Mouse (Mus musculus) liver, embryonic 14.5 days (tissue): ENCODE data around the gene 4933407L21Rik. TPM values are rescaled to one million over a fixed set of nuclear protein-coding genes. Genes with fewer than 3 reads are reported as not detected.
A peak's percentile ranks its signal among the peaks of the same experiment; 100 is the strongest.

Experiments
- ATAC-seq: fragments of 200-750 bp; cut with Nextera tagmentation; 2 replicates; pipeline ENCODE4 v1.8.0; 2017; ENCODE audit warnings: moderate number of reproducible peaks, mild to moderate bottlenecking, moderate library complexity; ENCODE audit not compliant: insufficient read depth
- DNase-seq, 3 experiments: peaks; one replicate each; pipeline ENCODE4 v3.0.0-alpha.2; 2012 to 2013; ENCODE audit warnings: low read depth in 3 of 3, low spot score in 3 of 3
- H3K27ac ChIP-seq: fragments of 300-500 bp; sonication (generic); 2 replicates; pipeline ENCODE4 v1.5.1; 2014; ENCODE audit warnings: moderate library complexity, mild to moderate bottlenecking, control low read depth, inconsistent platforms
- H3K27me3 ChIP-seq: fragments of 300-500 bp; sonication (generic); 2 replicates; pipeline ENCODE4 v1.6.1; 2014; ENCODE audit warnings: mild to moderate bottlenecking, low read length, moderate library complexity; ENCODE audit not compliant: control insufficient read depth, insufficient read depth
- H3K36me3 ChIP-seq: fragments of 300-500 bp; sonication (generic); replicated peaks from 2 replicates; pipeline ENCODE4 v1.6.1; 2014; ENCODE audit warnings: low read depth; ENCODE audit not compliant: control insufficient read depth, insufficient read depth
- H3K4me1 ChIP-seq, 2 experiments: fragments of 200-500 bp in 1 of 2; fragments of 300-500 bp in 1 of 2; sonication (generic) in 1 of 2; replicated peaks; 2 replicates each; pipeline ENCODE4 v1.6.1; 2012 to 2014; ENCODE audit warnings: antibody characterized with exemption in 1 of 2, inconsistent platforms in 1 of 2, low read length in 1 of 2; ENCODE audit not compliant: control insufficient read depth in 2 of 2, insufficient read depth in 2 of 2
- H3K4me2 ChIP-seq: fragments of 300-500 bp; sonication (generic); 2 replicates; pipeline ENCODE4 v1.6.1; 2014; ENCODE audit warnings: low read depth, mild to moderate bottlenecking, control low read depth, moderate library complexity
- H3K4me3 ChIP-seq, 2 experiments: fragments of 200-500 bp in 1 of 2; fragments of 300-500 bp in 1 of 2; sonication (generic) in 1 of 2; 2 replicates each; pipeline ENCODE4 v1.5.1; 2012 to 2014; ENCODE audit warnings: low read depth in 2 of 2, low read length in 2 of 2, mild to moderate bottlenecking in 2 of 2, control low read depth in 1 of 2, inconsistent platforms in 1 of 2, moderate library complexity in 1 of 2; ENCODE audit not compliant: insufficient read depth in 1 of 2
- H3K9ac ChIP-seq: fragments of 300-500 bp; sonication (generic); replicated peaks from 2 replicates; pipeline ENCODE4 v1.6.1; 2014; ENCODE audit warnings: mild to moderate bottlenecking, control low read depth, moderate library complexity
- H3K9me3 ChIP-seq: fragments of 300-500 bp; sonication (generic); 2 replicates; pipeline ENCODE4 v1.6.1; 2016; ENCODE audit warnings: low read length, mixed read lengths; ENCODE audit not compliant: control insufficient read depth
- CTCF ChIP-seq: IDR thresholded peaks from 2 replicates; pipeline ENCODE4 v1.5.1; 2016; ENCODE audit warnings: antibody characterized with exemption, low read depth, control low read depth
- EP300 ChIP-seq: IDR thresholded peaks from 2 replicates; pipeline ENCODE4 v1.6.1; 2016; ENCODE audit warnings: antibody characterized with exemption, low read depth
- WGBS: fragments of 180-500 bp; shearing (Covaris S2); extraction: QIAGEN DNeasy Blood & Tissue Kit; methylation state at CpG from one replicate; pipeline ENCODE4 v1.1.7; 2014; ENCODE audit not compliant: insufficient replicate concordance; 5-methylcytosine and 5-hydroxymethylcytosine counted together
- polyA plus RNA-seq, 2 experiments: library from polyadenylated mRNA; depleted of rRNA in 1 of 2; stranded (reverse) in 1 of 2; unstranded in 1 of 2; fragments of >200 nt; fragmentation: Nextera tagmentation in 1 of 2; extraction: Ambion mirVana in 1 of 2; gene quantifications; 2 replicates each; pipeline versions ENCODE4 v1.2.1 to v1.2.3; 2012 to 2014

The 4933407L21Rik gene
- polyA plus RNA-seq, 2 experiments, result 0.08 TPM; not detected in 1

DNA sequence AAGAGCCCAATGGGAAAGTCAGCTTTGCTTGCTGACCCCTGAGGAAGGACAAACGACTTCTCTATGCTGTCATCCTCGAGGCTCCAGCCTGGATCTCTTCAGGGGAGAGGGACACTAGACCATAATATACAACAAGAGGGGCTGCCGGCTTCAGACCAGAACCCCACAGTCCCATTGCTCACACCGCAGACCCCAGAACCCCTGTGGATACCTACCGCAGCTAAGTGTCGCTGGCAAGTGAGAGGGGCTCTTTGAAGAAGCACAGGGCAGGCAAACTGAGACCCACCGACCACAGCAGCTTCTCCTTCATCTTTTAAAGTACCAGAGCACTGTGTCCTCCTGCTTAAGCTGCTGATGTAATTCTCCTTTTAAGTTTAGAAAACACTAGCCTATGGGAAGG, 6.3 kb downstream of the 4933407L21Rik start:
- DNase-seq, result no peak
- no peak for ATAC-seq

GRCm38 (mm10) chr1:85935148-85935852, 7.0 kb downstream of the 4933407L21Rik start:
- H3K9ac ChIP-seq, result no peak overlapping the region
- H3K36me3 ChIP-seq, result no peaks in the 10 kb centered on the region
- no peaks in the 10 kb centered on the region for H3K27me3 ChIP-seq
- TF ChIP-seq CTCF (peak; percentile 75), EP300 (no peak)
- H3K27ac ChIP-seq, result no peak overlapping the region
- ATAC-seq (no peak), DNase-seq (peak in 1 of 3 experiments; percentile 28)
- no peaks in the 10 kb centered on the region for H3K9me3 ChIP-seq
- H3K4me3 ChIP-seq, result no peak overlapping the region
- WGBS, result 25% methylated on average over 8 of the region's 8 CpGs
- H3K4me2 ChIP-seq, result no peak overlapping the region
- peaks cover 0 to 2% of the 10 kb centered on the region in 2 experiments; a peak in 2 of 4 replicates for H3K4me1 ChIP-seq

More for the DNA sequence above, 6.3 kb downstream of the 4933407L21Rik start:
- Histone ChIP-seq H3K27me3 (no peaks in the 10 kb centered on the region), H3K4me2 (no peak overlapping the region), H3K27ac (no peak overlapping the region), H3K9me3 (no peaks in the 10 kb centered on the region), H3K9ac (no peak overlapping the region), H3K36me3 (no peaks in the 10 kb centered on the region), H3K4me1 (peaks cover 0 to 2% of the 10 kb centered on the region in 2 experiments; a peak in 2 of 4 replicates), H3K4me3 (no peak overlapping the region)
- 13% methylated on average over 7 of the region's 7 CpGs for WGBS
- TF ChIP-seq CTCF, result no peak
- TF ChIP-seq EP300, result no peak

GRCm38 (mm10) chr1:85936265-85936664, 8.0 kb downstream of the 4933407L21Rik start:
- Histone ChIP-seq H3K4me3 (no peak overlapping the region), H3K4me1 (peaks cover 0 to 2% of the 10 kb centered on the region in 2 experiments; a peak in 2 of 4 replicates), H3K27me3 (no peaks in the 10 kb centered on the region), H3K36me3 (no peaks in the 10 kb centered on the region), H3K9me3 (no peaks in the 10 kb centered on the region), H3K9ac (no peak overlapping the region), H3K27ac (no peak overlapping the region), H3K4me2 (no peak overlapping the region)
- TF ChIP-seq CTCF, result no peak
- no peak for TF ChIP-seq EP300
- 64% methylated on average over 6 of the region's 6 CpGs for WGBS
- ATAC-seq (no peak), DNase-seq (no peak)

GRCm38 (mm10) chr1:85937323-85937722, 9.0 kb downstream of the 4933407L21Rik start:
- no peaks in the 10 kb centered on the region for H3K27me3 ChIP-seq
- H3K9ac ChIP-seq, result no peak overlapping the region
- peaks cover 0 to 2% of the 10 kb centered on the region in 2 experiments; a peak in 2 of 4 replicates for H3K4me1 ChIP-seq
- no peak overlapping the region for H3K27ac ChIP-seq
- TF ChIP-seq EP300 (no peak), CTCF (no peak)
- no peak for ATAC-seq
- H3K4me3 ChIP-seq, result no peak overlapping the region
- no peak for DNase-seq
- no peaks in the 10 kb centered on the region for H3K36me3 ChIP-seq
- H3K9me3 ChIP-seq, result no peaks in the 10 kb centered on the region
- 53% methylated on average over 1 of the region's 1 CpGs for WGBS
- H3K4me2 ChIP-seq, result no peak overlapping the region

DNA sequence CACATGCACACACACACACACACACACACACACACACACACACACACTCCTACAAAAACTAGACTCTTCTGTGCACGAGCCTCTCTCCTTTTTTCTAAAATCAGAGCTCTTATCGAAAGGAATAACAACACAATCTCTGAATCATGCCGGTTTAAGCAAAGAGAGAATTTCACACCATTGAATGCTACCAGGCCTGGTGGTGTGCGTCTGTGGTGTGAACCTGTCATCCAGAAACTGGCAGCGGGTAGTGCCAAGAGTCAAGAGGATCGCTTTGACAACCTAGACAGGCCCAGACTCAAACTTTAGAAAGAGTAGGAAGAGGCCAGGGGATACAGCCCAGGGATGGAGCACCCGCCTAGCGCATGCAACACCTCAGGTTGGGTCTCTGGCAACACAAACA, 14.0 kb downstream of the 4933407L21Rik start:
- H3K36me3 ChIP-seq, result no peaks in the 10 kb centered on the region
- 59% methylated on average over 8 of the region's 8 CpGs for WGBS
- ATAC-seq (no peak), DNase-seq (no peak)
- no peak overlapping the region for H3K4me3 ChIP-seq
- H3K4me2 ChIP-seq, result no peak overlapping the region
- no peaks in the 10 kb centered on the region for H3K9me3 ChIP-seq
- H3K27me3 ChIP-seq, result no peaks in the 10 kb centered on the region
- H3K27ac ChIP-seq, result no peak overlapping the region
- H3K9ac ChIP-seq, result no peak overlapping the region
- H3K4me1 ChIP-seq, result no peaks in the 10 kb centered on the region
- TF ChIP-seq CTCF, result no peak
- no peak for TF ChIP-seq EP300
